Mouse (Mus musculus) intestine, postnatal 0 days (tissue): Measurements from ENCODE around the gene Zfp688. TPM values are rescaled to one million over a fixed set of nuclear protein-coding genes. Genes with fewer than 3 reads are reported as not detected.
"Not testable (repeated sequence)": the region's sequence is repeated elsewhere in the genome, so short reads cannot be mapped to it uniquely, and the experiment has no call there.

ENCODE experiments used
- ATAC-seq: fragments of 200-750 bp; cut with Nextera tagmentation; 2 replicates; pipeline ENCODE4 v1.8.0; 2017; ENCODE audit warnings: mild to moderate bottlenecking, moderate TSS enrichment, moderate library complexity
- H3K27ac ChIP-seq: fragments of 300-500 bp; sonication (generic); 2 replicates; pipeline ENCODE4 v1.5.1; 2014; ENCODE audit warnings: mild to moderate bottlenecking, low read depth, low read length, moderate library complexity
- H3K27me3 ChIP-seq: fragments of 300-500 bp; sonication (generic); replicated peaks from 2 replicates; pipeline ENCODE4 v1.6.1; 2014; ENCODE audit warnings: low read length, mixed read lengths; ENCODE audit not compliant: control insufficient read depth, insufficient read depth
- H3K36me3 ChIP-seq: fragments of 300-500 bp; sonication (generic); 2 replicates; pipeline ENCODE4 v1.6.1; 2014; ENCODE audit warnings: mild to moderate bottlenecking, moderate library complexity; ENCODE audit not compliant: control insufficient read depth, insufficient read depth
- H3K4me1 ChIP-seq: fragments of 300-500 bp; sonication (generic); replicated peaks from 2 replicates; pipeline ENCODE4 v1.6.1; 2014; ENCODE audit warnings: antibody characterized with exemption, low read length, mixed read lengths; ENCODE audit not compliant: control insufficient read depth, insufficient read depth
- H3K4me2 ChIP-seq: fragments of 300-500 bp; sonication (generic); replicated peaks from 2 replicates; pipeline ENCODE4 v1.6.1; 2014; ENCODE audit warnings: low read depth, mild to moderate bottlenecking, moderate library complexity
- H3K4me3 ChIP-seq: fragments of 300-500 bp; sonication (generic); 2 replicates; pipeline ENCODE4 v1.5.1; 2014; ENCODE audit warnings: low read depth, low read length
- H3K9ac ChIP-seq: fragments of 300-500 bp; sonication (generic); 2 replicates; pipeline ENCODE4 v1.6.1; 2014; ENCODE audit warnings: mild to moderate bottlenecking, low read depth, low read length
- H3K9me3 ChIP-seq: fragments of 300-500 bp; sonication (generic); 2 replicates; pipeline ENCODE4 v1.6.1; 2016; ENCODE audit warnings: mixed run types; ENCODE audit not compliant: control insufficient read depth
- CTCF ChIP-seq: sonication (generic); IDR thresholded peaks from 2 replicates; pipeline ENCODE4 v1.5.1; 2016; ENCODE audit warnings: low read depth, mild to moderate bottlenecking, control low read depth, antibody characterized with exemption, moderate library complexity
- WGBS: fragments of 180-500 bp; shearing (Covaris S2); extraction: QIAGEN DNeasy Blood & Tissue Kit; methylation state at CpG from one replicate; pipeline ENCODE4 v1.1.7; 2014; 5-methylcytosine and 5-hydroxymethylcytosine counted together
- polyA plus RNA-seq: library from polyadenylated mRNA; unstranded; fragments of >200 nt; fragmentation: Nextera tagmentation; extraction: Ambion mirVana; gene quantifications from 2 replicates; pipeline ENCODE4 v1.2.1, GENCODE M21; 2015

Gene Zfp688
- polyA plus RNA-seq, 1 experiment from 2014 or later: 18.6 TPM

GRCm38 (mm10) chr7:127465191-127465590 lies 43.3 kb upstream of the Zfp688 start:
- 93% methylated on average over 3 of the region's 3 CpGs for WGBS
- no peak for TF ChIP-seq CTCF
- Histone ChIP-seq H3K9me3 (no peaks in the 10 kb centered on the region), H3K27ac (no peak overlapping the region), H3K27me3 (no peaks in the 10 kb centered on the region), H3K36me3 (peaks cover 25% of the 10 kb centered on the region), H3K9ac (no peak overlapping the region), H3K4me2 (no peak overlapping the region), H3K4me1 (no peaks in the 10 kb centered on the region), H3K4me3 (no peak overlapping the region)
- no peak for ATAC-seq

GRCm38 (mm10) chr7:127459311-127459710 lies 37.4 kb upstream of the Zfp688 start, which contains the start of gene Prr14:
TSS of gene Prr14 (plus strand) at chr7:127459611.
- not testable (repeated sequence) for H3K4me2 ChIP-seq, ATAC-seq, H3K9me3 ChIP-seq, H3K27ac ChIP-seq, H3K4me1 ChIP-seq, H3K4me3 ChIP-seq, H3K9ac ChIP-seq, H3K27me3 ChIP-seq
- WGBS: 96% methylated on average over 7 of the region's 8 CpGs
- peaks cover 24% of the 10 kb centered on the region for H3K36me3 ChIP-seq

- H3K27me3 ChIP-seq, ATAC-seq: not testable (repeated sequence)
- WGBS: 83% methylated on average over 3 of the region's 3 CpGs
Observed at GRCm38 (mm10) chr7:127458371-127459122, 36.7 kb upstream of the Zfp688 start.

GRCm38 (mm10) chr7:127454905-127455304 lies 33.0 kb upstream of the Zfp688 start:
- 85% methylated on average over 7 of the region's 7 CpGs for WGBS
- Histone ChIP-seq H3K4me3 (no peak overlapping the region), H3K4me2 (no peak overlapping the region), H3K9ac (no peak overlapping the region), H3K4me1 (peaks cover 3% of the 10 kb centered on the region), H3K36me3 (peaks cover 37% of the 10 kb centered on the region), H3K27me3 (no peaks in the 10 kb centered on the region), H3K9me3 (no peaks in the 10 kb centered on the region), H3K27ac (no peak overlapping the region)
- no peak for TF ChIP-seq CTCF
- no peak for ATAC-seq

More at GRCm38 (mm10) chr7:127458371-127459122, 36.7 kb upstream of the Zfp688 start:
- not testable (repeated sequence) for H3K27ac ChIP-seq, H3K4me1 ChIP-seq, H3K4me2 ChIP-seq, H3K9me3 ChIP-seq, H3K9ac ChIP-seq, H3K4me3 ChIP-seq
- H3K36me3 ChIP-seq: peaks cover 27% of the 10 kb centered on the region

GRCm38 (mm10) chr7:127453056-127453455 lies 31.2 kb upstream of the Zfp688 start:
- H3K9me3 ChIP-seq: no peaks in the 10 kb centered on the region
- H3K9ac ChIP-seq: no peak overlapping the region
- H3K27ac ChIP-seq: no peak overlapping the region
- H3K4me3 ChIP-seq: no peak overlapping the region
- H3K27me3 ChIP-seq: no peaks in the 10 kb centered on the region
- ATAC-seq: no peak
- H3K4me1 ChIP-seq: peaks cover 9% of the 10 kb centered on the region
- no peak for TF ChIP-seq CTCF
- WGBS: 95% methylated on average over 2 of the region's 2 CpGs
- H3K4me2 ChIP-seq: no peak overlapping the region
- H3K36me3 ChIP-seq: peaks cover 31% of the 10 kb centered on the region

- ATAC-seq: no peak
- peak overlapping the region; percentile 65 for H3K4me2 ChIP-seq
- H3K4me1 ChIP-seq: peaks cover 9% of the 10 kb centered on the region
- H3K4me3 ChIP-seq: peak overlapping the region; percentile 69
- peaks cover 23% of the 10 kb centered on the region for H3K36me3 ChIP-seq
- no peaks in the 10 kb centered on the region for H3K27me3 ChIP-seq
- no peak overlapping the region; the same call in 1 of the 2 replicates for H3K9ac ChIP-seq
- no peak overlapping the region for H3K27ac ChIP-seq
- WGBS: 76% methylated on average over 7 of the region's 7 CpGs
- H3K9me3 ChIP-seq: no peaks in the 10 kb centered on the region
- no peak for TF ChIP-seq CTCF
Observed at GRCm38 (mm10) chr7:127449966-127450365, 28.1 kb upstream of the Zfp688 start.
